In genomic region chr12:102521777-102522319, GRCm38 (mm10) we compare ENCODE assay signal across 8 mouse cellular contexts. TPM values are rescaled to one million over a fixed set of nuclear protein-coding genes. Genes with fewer than 3 reads are reported as not detected.
A peak's percentile ranks its signal among the peaks of the same experiment; 100 is the strongest.
DNase-seq lines count a peak whose midpoint lies in the region; ATAC-seq lines count a peak whose summit lies in the region.

No protein-coding gene starts in this region.

- peak; percentile 48; the same call in 1 of the 2 replicates for ATAC-seq in forebrain, embryonic 15.5 days (replicated peaks)
- ATAC-seq in forebrain, embryonic 12.5 days (ENCODE audit: low FRiP score) = no peak
- peak; percentile 57; the same call in 1 of the 2 replicates for ATAC-seq in kidney, embryonic 14.5 days (ENCODE audit: low FRiP score, low TSS enrichment)
- ATAC-seq in stomach, embryonic 16.5 days (ENCODE audit: insufficient read depth, low FRiP score) = peak; percentile 79

- no peak overlapping the region for H3K4me2 ChIP-seq in forebrain, embryonic 15.5 days (replicated peaks)
- H3K4me2 ChIP-seq in forebrain, embryonic 12.5 days = no peak overlapping the region
- no peak overlapping the region for H3K4me2 ChIP-seq in kidney, embryonic 14.5 days (replicated peaks; ENCODE audit: low read depth, low read length)
- no peak overlapping the region for H3K4me2 ChIP-seq in stomach, embryonic 16.5 days (ENCODE audit: low read depth, low read length)

- peak; percentile 43 for DNase-seq in retina, postnatal 1 day
- no peak for DNase-seq in retina, embryonic 14.5 days (ENCODE audit: low spot score)
- no peak for DNase-seq in spleen, adult 12 weeks (ENCODE audit: low spot score)
- no peak for DNase-seq in thymus, postnatal 36 days

- H3K9ac ChIP-seq in forebrain, embryonic 15.5 days (replicated peaks) = no peak overlapping the region
- H3K9ac ChIP-seq in forebrain, embryonic 12.5 days = no peak overlapping the region
- H3K9ac ChIP-seq in kidney, embryonic 14.5 days (ENCODE audit: low read depth, low read length) = no peak overlapping the region
- H3K9ac ChIP-seq in stomach, embryonic 16.5 days (ENCODE audit: low read length) = no peak overlapping the region

- 17% methylated on average over 13 of the region's 13 CpGs for WGBS in forebrain, embryonic 15.5 days
- 39% methylated on average over 13 of the region's 13 CpGs for WGBS in forebrain, embryonic 12.5 days
- 25% methylated on average over 13 of the region's 13 CpGs for WGBS in kidney, embryonic 14.5 days
- WGBS in stomach, embryonic 16.5 days = 20% methylated on average over 13 of the region's 13 CpGs

- peaks cover 6% of the 10 kb centered on the region; the same call in 1 of the 2 replicates for H3K4me1 ChIP-seq in forebrain, embryonic 15.5 days
- peaks cover 4% of the 10 kb centered on the region; the same call in 1 of the 2 replicates for H3K4me1 ChIP-seq in forebrain, embryonic 12.5 days
- H3K4me1 ChIP-seq in kidney, embryonic 14.5 days (ENCODE audit: control insufficient read depth, insufficient read depth, low read length) = peaks cover 4% of the 10 kb centered on the region; the same call in 1 of the 2 replicates
- H3K4me1 ChIP-seq in stomach, embryonic 16.5 days (ENCODE audit: control insufficient read depth, insufficient read depth, low read length) = peaks cover 7% of the 10 kb centered on the region

- H3K36me3 ChIP-seq in forebrain, embryonic 15.5 days = no peaks in the 10 kb centered on the region
- no peaks in the 10 kb centered on the region for H3K36me3 ChIP-seq in forebrain, embryonic 12.5 days (replicated peaks)
- no peaks in the 10 kb centered on the region for H3K36me3 ChIP-seq in kidney, embryonic 14.5 days (ENCODE audit: control insufficient read depth, insufficient read depth, low read length)
- no peaks in the 10 kb centered on the region for H3K36me3 ChIP-seq in stomach, embryonic 16.5 days (ENCODE audit: control insufficient read depth, insufficient read depth, low read length)

- no peaks in the 10 kb centered on the region for H3K27me3 ChIP-seq in forebrain, embryonic 15.5 days
- no peaks in the 10 kb centered on the region for H3K27me3 ChIP-seq in forebrain, embryonic 12.5 days
- H3K27me3 ChIP-seq in kidney, embryonic 14.5 days (ENCODE audit: control insufficient read depth, insufficient read depth, low read length) = no peaks in the 10 kb centered on the region
- H3K27me3 ChIP-seq in stomach, embryonic 16.5 days (ENCODE audit: control insufficient read depth, insufficient read depth, low read length) = no peaks in the 10 kb centered on the region

- no peaks in the 10 kb centered on the region for H3K9me3 ChIP-seq in forebrain, embryonic 15.5 days
- no peaks in the 10 kb centered on the region for H3K9me3 ChIP-seq in forebrain, embryonic 12.5 days
- no peaks in the 10 kb centered on the region for H3K9me3 ChIP-seq in kidney, embryonic 14.5 days (ENCODE audit: control insufficient read depth, low read length)
- H3K9me3 ChIP-seq in stomach, embryonic 16.5 days (replicated peaks; ENCODE audit: control insufficient read depth, low read length) = no peaks in the 10 kb centered on the region

- H3K27ac ChIP-seq in forebrain, embryonic 15.5 days (replicated peaks) = peak overlapping the region; percentile 3; the same call in 1 of the 2 replicates
- no peak overlapping the region for H3K27ac ChIP-seq in forebrain, embryonic 12.5 days
- no peak overlapping the region for H3K27ac ChIP-seq in kidney, embryonic 14.5 days (ENCODE audit: low read depth, low read length)
- no peak overlapping the region for H3K27ac ChIP-seq in stomach, embryonic 16.5 days (ENCODE audit: low read length)

- no peak overlapping the region for H3K4me3 ChIP-seq in forebrain, embryonic 15.5 days
- no peak overlapping the region for H3K4me3 ChIP-seq in forebrain, embryonic 12.5 days (replicated peaks)
- H3K4me3 ChIP-seq in kidney, embryonic 14.5 days (ENCODE audit: low read length) = no peak overlapping the region
- H3K4me3 ChIP-seq in stomach, embryonic 16.5 days (replicated peaks; ENCODE audit: low read length) = no peak overlapping the region

RNA-seq across cellular contexts. Expression of gene Chga, which starts 32.9 kb away (rescaled TPM):
- polyA plus RNA-seq in forebrain, embryonic 15.5 days (2015; fragmentation: Nextera tagmentation; extraction: Ambion mirVana) = 99.3 and 102 TPM in 2 replicates
- polyA plus RNA-seq in forebrain, embryonic 12.5 days (2016; fragmentation: Nextera tagmentation; extraction: Ambion mirVana) = 38.4 and 41.2 TPM in 2 replicates
- 0.30 and 0.73 TPM in 2 replicates for polyA plus RNA-seq in kidney, embryonic 14.5 days (2014; fragmentation: Nextera tagmentation; extraction: Ambion mirVana)
- 15.8 and 17.5 TPM in 2 replicates for polyA plus RNA-seq in stomach, embryonic 16.5 days (2015; fragmentation: Nextera tagmentation; extraction: Ambion mirVana)

RNA-seq across cellular contexts. Expression of gene Golga5, which starts 52.9 kb away (rescaled TPM):
- polyA plus RNA-seq in forebrain, embryonic 15.5 days (2015; fragmentation: Nextera tagmentation; extraction: Ambion mirVana) = 32.0 and 32.4 TPM in 2 replicates
- polyA plus RNA-seq in forebrain, embryonic 12.5 days (2016; fragmentation: Nextera tagmentation; extraction: Ambion mirVana) = 32.4 and 34.8 TPM in 2 replicates
- 23.3 and 39.3 TPM in 2 replicates for polyA plus RNA-seq in kidney, embryonic 14.5 days (2014; fragmentation: Nextera tagmentation; extraction: Ambion mirVana)
- 35.9 and 37.5 TPM in 2 replicates for polyA plus RNA-seq in stomach, embryonic 16.5 days (2015; fragmentation: Nextera tagmentation; extraction: Ambion mirVana)
